Mouse (Mus musculus) kidney, adult 11 months (tissue): ENCODE measurements at regions not wholly inside any gene's neighbourhood (a gene's known extent, or its start where the extent isn't known, plus 50 kb on each side); places are given as distances from the start of the nearest gene placed in this dataset.

Experiments
- DNase-seq: peaks from one replicate; pipeline ENCODE4 v3.0.0; 2022

DNA sequence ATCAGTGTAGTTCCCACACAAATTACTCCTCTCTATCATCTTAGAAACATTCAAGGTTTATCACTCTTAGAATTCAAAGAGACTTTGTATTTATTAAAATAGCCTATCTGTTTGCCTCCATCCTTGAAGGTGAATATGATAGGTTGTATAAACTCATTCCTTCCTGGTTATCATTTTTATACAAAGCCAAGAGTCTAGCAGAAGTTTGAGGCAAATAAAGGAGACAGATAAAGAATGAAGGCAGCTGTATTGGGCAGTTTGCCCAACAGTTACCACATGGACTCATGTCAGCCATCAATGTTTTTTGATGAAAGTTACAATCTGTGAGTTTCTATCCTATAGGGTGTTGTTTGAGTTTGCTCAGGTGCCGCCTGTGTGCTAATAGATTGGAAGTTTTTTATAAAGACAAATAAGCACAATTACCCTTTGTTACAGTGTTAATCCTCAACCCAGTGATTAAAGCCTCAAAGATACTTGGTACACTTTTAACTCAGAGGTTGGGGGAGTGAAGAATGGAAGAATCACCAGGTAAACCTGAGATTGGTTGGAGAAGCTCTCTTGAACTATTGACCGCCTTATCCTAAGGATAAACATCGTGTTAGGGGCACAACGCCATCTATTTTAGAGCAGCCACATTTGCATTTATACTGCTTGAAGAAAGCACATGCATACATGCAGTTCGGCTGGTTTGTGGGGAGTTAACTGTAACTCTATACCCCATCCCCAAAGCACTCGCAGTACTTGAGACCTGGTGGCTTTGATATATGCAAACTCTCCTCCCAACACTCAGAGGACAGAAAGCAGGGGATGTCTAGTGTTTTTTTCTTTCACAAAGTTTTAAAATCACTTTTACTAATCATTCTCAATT, 175.6 kb upstream of the Gm11114 start:
- no peak for DNase-seq

DNA sequence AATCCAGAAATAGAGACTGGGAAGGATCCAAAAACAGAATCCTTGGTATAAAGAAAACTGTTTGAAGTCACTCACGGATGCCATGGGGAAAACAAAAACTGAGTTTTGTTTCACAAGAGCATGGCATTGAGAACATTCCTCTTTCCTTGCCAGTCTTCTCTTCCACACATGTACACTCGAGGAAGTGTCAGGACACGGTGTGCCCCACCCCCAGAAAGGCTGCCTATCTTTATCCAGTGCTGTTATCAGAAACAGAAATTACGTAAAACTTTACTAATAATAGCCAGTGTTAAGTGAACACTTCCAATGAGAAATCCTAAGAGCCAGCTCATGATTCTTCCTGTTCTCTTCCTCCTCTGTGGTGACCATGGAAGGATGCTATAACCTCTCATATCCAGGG, 172.7 kb upstream of the Gm11114 start:
- no peak for DNase-seq

DNA sequence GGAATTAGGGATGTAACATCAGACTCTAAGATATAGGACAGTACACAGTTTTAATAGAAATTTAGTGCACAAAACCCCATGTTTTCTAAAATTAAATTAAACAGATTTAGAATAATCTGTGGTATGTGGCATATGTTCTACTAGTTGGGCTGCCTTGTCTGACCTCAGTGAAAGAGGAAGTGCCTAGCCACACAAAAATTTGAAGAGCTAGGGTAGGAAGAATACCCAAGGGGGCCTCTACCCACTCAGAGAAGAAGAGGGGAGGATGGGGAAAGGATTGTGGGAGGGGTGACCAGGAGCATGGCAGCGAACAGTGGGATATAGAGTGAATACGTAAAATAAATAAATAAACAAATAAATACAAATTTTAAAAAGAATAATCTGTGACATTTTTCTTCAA, 168.2 kb upstream of the Gm11114 start:
- no peak for DNase-seq

GRCm38 (mm10) chr9:85165632-85166031, 146.9 kb upstream of the Gm11114 start:
- DNase-seq = no peak

DNA sequence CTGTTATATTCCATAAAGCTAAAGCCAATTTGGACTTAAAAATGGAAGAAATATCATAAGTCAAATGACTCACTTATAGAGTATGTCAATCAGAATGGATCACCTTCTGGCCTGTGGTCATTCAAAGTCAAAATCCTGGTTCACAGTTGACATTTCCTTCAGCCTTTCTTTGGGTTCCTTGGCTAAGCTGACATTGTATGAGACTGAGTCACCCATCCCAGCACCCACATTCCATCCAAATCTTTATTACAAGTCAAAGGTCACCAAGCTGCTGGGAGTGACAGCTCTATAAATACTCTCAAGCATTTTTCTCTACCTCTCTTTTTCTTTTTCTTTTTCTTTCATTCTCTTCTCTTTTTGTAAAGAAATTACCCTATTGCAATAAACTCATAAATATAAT, 145.3 kb upstream of the Gm11114 start:
- no peak for DNase-seq

DNA sequence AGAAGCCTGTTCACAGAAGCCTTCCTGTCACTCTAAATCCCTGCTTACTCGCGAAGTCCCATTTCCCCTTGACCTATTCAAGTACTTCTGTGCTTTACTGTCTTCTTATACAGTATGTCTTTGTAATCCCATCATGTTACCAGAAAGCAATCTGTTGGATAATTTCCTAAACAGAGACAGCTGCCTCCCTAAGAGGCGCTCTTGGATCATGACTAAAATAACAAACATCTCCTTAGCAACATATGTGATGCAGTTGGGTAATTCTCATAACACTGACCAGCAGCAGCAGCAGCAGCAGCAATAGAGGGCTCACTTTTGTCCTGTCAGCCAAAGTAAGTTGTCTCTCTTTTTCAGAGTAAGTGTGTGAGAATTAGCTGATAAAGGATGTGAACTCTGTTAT, 138.1 kb upstream of the Gm11114 start:
- DNase-seq = no peak

- DNase-seq = no peak
These were observed 111.4 kb upstream of the Gm11114 start for GRCm38 (mm10) chr9:85201202-85201601.

DNA sequence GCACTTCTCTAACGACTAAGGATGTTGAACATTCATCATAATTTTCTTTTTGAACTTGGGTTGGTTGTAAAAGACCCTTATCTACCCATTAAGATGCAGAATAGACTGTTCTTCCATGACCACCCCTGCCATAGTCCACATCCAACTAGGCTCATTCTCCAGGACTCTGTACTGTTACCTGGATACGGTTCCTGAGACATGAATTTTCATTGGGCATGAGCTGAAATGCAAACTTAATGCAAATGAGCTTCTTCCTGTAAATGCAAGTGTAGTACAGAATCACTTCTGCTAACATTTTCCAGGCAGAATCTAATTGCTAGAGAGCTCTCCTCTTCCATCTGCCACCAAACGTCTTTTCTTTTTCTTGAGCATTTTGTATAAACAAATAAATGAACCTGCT, 87.7 kb upstream of the Gm11114 start:
- DNase-seq = no peak
